In genomic region chrX:77545362-77546078, GRCm38 (mm10) we compare ENCODE assay signal across 21 mouse cellular contexts. TPM values are rescaled to one million over a fixed set of nuclear protein-coding genes. Genes with fewer than 3 reads are reported as not detected.
A peak's percentile ranks its signal among the peaks of the same experiment; 100 is the strongest.
DNase-seq lines count a peak whose midpoint lies in the region; ATAC-seq and TF ChIP-seq lines count a peak whose summit lies in the region.
"Had no signal": no experiment of that assay in that cellular context is flagged by ENCODE, and none has a peak within 500 bp of the region (broad histone marks: within the 10 kb centered on the region; RNA-seq: fewer than 3 reads in every experiment).

No protein-coding gene starts in this region.

- H3K9ac ChIP-seq in liver, adult 2 months (ENCODE audit: low read depth, low read length): no peak overlapping the region
- H3K9ac ChIP-seq: forebrain, embryonic 13.5 days; limb, embryonic 13.5 days; liver, embryonic 14.5 days; lung, embryonic 14.5 days had no signal

- no peak overlapping the region for H3K27ac ChIP-seq in liver, adult 2 months (replicated peaks; ENCODE audit: insufficient read depth, low read depth, low read length)
- no peak overlapping the region for H3K27ac ChIP-seq in thymus, adult 2 months (ENCODE audit: control insufficient read depth, insufficient read depth, low read length)
- H3K27ac ChIP-seq: forebrain, embryonic 13.5 days; gastrocnemius, adult 2 months; hindbrain, embryonic 10.5 days; limb, embryonic 13.5 days; liver, embryonic 14.5 days had no signal

- no peaks in the 10 kb centered on the region for H3K9me3 ChIP-seq in G1E (replicated peaks)
- H3K9me3 ChIP-seq: forebrain, embryonic 13.5 days; hindbrain, embryonic 10.5 days; limb, embryonic 13.5 days had no signal

- peak; percentile 46 for DNase-seq in liver, adult 2 months (ENCODE audit: extremely low read depth, low read depth, low spot score)
- DNase-seq in liver (no peak), G1E (ENCODE audit: low spot score) (no peak)
- no peak for DNase-seq in spleen, postnatal 10 days (ENCODE audit: low spot score in 2 of 2)
- DNase-seq in thymus, adult 2 months: no peak
- DNase-seq in ovary, postnatal 14 days (ENCODE audit: low spot score): no peak
- DNase-seq: adrenal gland, postnatal 14 days; cerebellum, adult 8-10 months; gastrocnemius, adult 2 months; kidney, postnatal 25 days; lung, embryonic 14.5 days; right cerebral cortex, postnatal 14 days; spleen, adult 18-20 months; thymus, postnatal 14 days had no signal

- H3K79me2 ChIP-seq in liver, adult 2 months (ENCODE audit: control insufficient read depth, insufficient read depth, low read length): peaks cover 19% of the 10 kb centered on the region; the same call in 1 of the 2 replicates

- TF ChIP-seq POLR2A in liver, adult 2 months (IDR thresholded peaks at IDR 0.05; ENCODE audit: extremely low read depth, insufficient read depth, low read length): no peak
- TF ChIP-seq POLR2A in thymus, adult 2 months (IDR thresholded peaks at IDR 0.05; ENCODE audit: control insufficient read depth, extremely low read depth, insufficient read depth, low read length, poor library complexity): no peak

- peaks cover 8% of the 10 kb centered on the region; the same call in 1 of the 2 replicates for H3K4me1 ChIP-seq in liver, adult 2 months (ENCODE audit: control insufficient read depth, insufficient read depth, low read length)
- H3K4me1 ChIP-seq in G1E (ENCODE audit: insufficient read depth, low read depth, low read length): peaks cover 28% of the 10 kb centered on the region
- peaks cover 3% of the 10 kb centered on the region; the same call in 1 of the 2 replicates for H3K4me1 ChIP-seq in thymus, adult 2 months (replicated peaks; ENCODE audit: control insufficient read depth, insufficient read depth, low read length)
- H3K4me1 ChIP-seq: forebrain, embryonic 13.5 days; hindbrain, embryonic 10.5 days had no signal

- H3K4me3 ChIP-seq in liver, adult 2 months (ENCODE audit: insufficient read depth, low read depth, low read length): no peak overlapping the region
- H3K4me3 ChIP-seq in G1E (ENCODE audit: low read depth, low read length): no peak overlapping the region
- H3K4me3 ChIP-seq in thymus, adult 2 months (ENCODE audit: control insufficient read depth, insufficient read depth, low read length): no peak overlapping the region
- H3K4me3 ChIP-seq: forebrain, embryonic 13.5 days; gastrocnemius, adult 2 months; hindbrain, embryonic 10.5 days; limb, embryonic 13.5 days had no signal

- H3K36me3 ChIP-seq in liver, adult 2 months (ENCODE audit: control insufficient read depth, insufficient read depth, low read length): no peaks in the 10 kb centered on the region
- H3K36me3 ChIP-seq in G1E (replicated peaks): peaks cover 15% of the 10 kb centered on the region
- no peaks in the 10 kb centered on the region for H3K36me3 ChIP-seq in thymus, adult 2 months (ENCODE audit: control insufficient read depth, insufficient read depth, low read length)
- H3K36me3 ChIP-seq: hindbrain, embryonic 10.5 days; limb, embryonic 13.5 days had no signal

- TF ChIP-seq CTCF in liver, adult 2 months (IDR thresholded peaks at IDR 0.05; ENCODE audit: low read depth, low read length): no peak
- no peak for TF ChIP-seq CTCF in G1E (IDR thresholded peaks at IDR 0.05; ENCODE audit: low read depth, low read length)
- TF ChIP-seq CTCF in thymus, adult 2 months (IDR thresholded peaks at IDR 0.05; ENCODE audit: borderline replicate concordance, control insufficient read depth, extremely low read depth, insufficient read depth, low read length, poor library complexity): no peak

- peak; percentile 22; the same call in 1 of the 2 replicates for ATAC-seq in G1E (ENCODE audit: extremely low read depth, insufficient number of reproducible peaks, low FRiP score, poor library complexity, severe bottlenecking)
- peak; percentile 37 for ATAC-seq in inflammation-experienced regulatory T-cells, adult 6 months
- ATAC-seq: forebrain, embryonic 13.5 days; hindbrain, embryonic 16.5 days; intestine, postnatal 0 days had no signal

- no peaks in the 10 kb centered on the region for H3K27me3 ChIP-seq in liver, adult 2 months (ENCODE audit: control insufficient read depth, insufficient read depth, low read length)
- no peaks in the 10 kb centered on the region for H3K27me3 ChIP-seq in G1E (ENCODE audit: insufficient read depth, low read length)
- H3K27me3 ChIP-seq in thymus, adult 2 months (ENCODE audit: control insufficient read depth, insufficient read depth, low read length): no peaks in the 10 kb centered on the region
- H3K27me3 ChIP-seq: forebrain, embryonic 13.5 days; limb, embryonic 13.5 days had no signal

RNA-seq across cellular contexts. Expression of gene Tbl1x, which starts 34.7 kb away (rescaled TPM):
- 16.2 and 21.7 TPM in 2 replicates for total RNA-seq in liver, adult 2 months (2014; rRNA removed)
- 9.9 and 10.2 TPM in 2 replicates for polyA plus RNA-seq in liver, adult 2 months (2012; rRNA removed)
- 141 and 160 TPM in 2 replicates for total RNA-seq in G1E (2014; fragmentation: Nextera tagmentation)
- 38.1 and 45.3 TPM in 2 replicates for total RNA-seq in G1E (2017)
- 6.2 and 6.5 TPM in 2 replicates for polyA plus RNA-seq in G1E (2012)
- polyA plus RNA-seq in inflammation-experienced regulatory T-cells, adult 6 months (2017; shearing (Covaris generic)): 10 to 100 TPM; 25.4 to 31.4 (median 27.7) TPM
- 30.0 TPM in 2 replicates for polyA plus RNA-seq in thymus, adult 2 months (2012; rRNA removed)
